Mouse (Mus musculus) granulocyte monocyte progenitor cell, adult 5-6 weeks (primary cell): Measurements from ENCODE around the gene Uba52. TPM values are rescaled to one million over a fixed set of nuclear protein-coding genes. Genes with fewer than 3 reads are reported as not detected.
"Not testable (repeated sequence)": the region's sequence is repeated elsewhere in the genome, so short reads cannot be mapped to it uniquely, and the experiment has no call there.

ENCODE experiments used
- ATAC-seq: replicated peaks from 2 replicates; pipeline ENCODE4 v1.8.0; 2016; ENCODE audit warnings: mild to moderate bottlenecking, moderate TSS enrichment, inconsistent platforms; ENCODE audit not compliant: poor library complexity, severe bottlenecking
- total RNA-seq, 2 experiments: library from RNA; stranded (forward) in 1 of 2; stranded (reverse) in 1 of 2; fragments of 200-712, 200-1000 nt in 1 of 2; fragments of >200 nt in 1 of 2; fragmentation: Nextera tagmentation in 1 of 2; gene quantifications; 2 replicates each; pipeline ENCODE4 v1.2.3; 2014 to 2017

The Uba52 gene
- total RNA-seq, 2 experiments from 2014 or later: 2,675 to 3,231 TPM

DNA sequence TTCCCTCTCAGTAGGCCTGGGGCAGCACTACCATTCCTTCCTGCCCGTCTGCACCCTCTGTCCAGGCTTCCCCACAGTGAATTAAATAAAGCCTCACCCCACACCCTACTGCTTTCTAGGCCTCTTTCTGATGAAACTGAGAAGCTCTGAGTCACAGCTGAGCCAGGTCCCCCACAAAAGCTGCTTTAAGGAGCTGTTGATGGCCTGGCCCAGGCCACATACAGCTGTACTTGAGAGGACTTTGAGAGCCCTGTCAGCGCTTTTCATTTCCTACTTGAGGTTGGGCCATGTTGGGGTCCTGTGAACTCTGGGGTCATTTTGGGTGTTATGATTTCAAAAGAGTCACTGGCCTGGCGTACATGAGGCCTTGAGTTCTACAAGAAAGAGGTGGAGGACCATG lies 24.6 kb upstream of the Uba52 start:
- no peak for ATAC-seq

DNA sequence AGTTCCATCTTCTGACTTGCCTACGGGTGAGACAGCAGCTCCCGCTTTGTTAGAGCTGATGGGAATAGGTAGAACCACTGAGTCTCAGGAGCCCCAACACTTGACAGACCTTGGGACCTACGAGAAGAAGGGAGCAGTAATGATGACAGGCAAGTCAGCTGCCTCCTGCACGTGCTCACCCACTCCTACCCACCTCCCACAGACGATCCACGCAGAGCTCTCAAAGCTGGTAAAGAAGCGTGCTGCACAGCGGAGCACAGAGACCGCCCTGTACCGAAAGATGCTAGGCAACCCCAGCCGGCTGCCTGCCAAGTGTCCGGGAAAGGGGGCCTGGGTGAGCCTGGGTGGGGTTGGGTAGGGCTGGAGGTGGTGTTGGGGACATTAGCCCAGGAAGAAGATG lies 23.7 kb upstream of the Uba52 start:
- ATAC-seq: no peak

DNA sequence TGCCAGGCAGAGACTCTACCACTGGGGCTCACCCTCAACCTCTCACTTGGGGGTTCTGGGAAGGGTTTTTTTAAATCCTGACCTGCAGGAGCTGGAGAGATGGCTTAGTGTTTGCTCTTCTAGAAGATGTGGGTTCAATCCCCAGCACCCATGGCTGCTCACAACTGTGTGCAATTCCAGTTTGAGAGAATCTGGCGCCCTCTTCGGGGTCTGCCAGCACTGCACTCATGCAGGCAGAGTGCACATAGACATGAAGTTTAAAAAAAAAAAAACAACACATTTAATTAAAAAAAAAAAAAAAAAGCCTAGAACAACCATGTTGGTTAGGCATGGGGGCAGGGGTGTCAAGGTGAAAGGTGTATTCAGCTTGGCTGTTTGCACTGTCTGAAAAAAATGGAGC lies 19.7 kb upstream of the Uba52 start:
- ATAC-seq: no peak

DNA sequence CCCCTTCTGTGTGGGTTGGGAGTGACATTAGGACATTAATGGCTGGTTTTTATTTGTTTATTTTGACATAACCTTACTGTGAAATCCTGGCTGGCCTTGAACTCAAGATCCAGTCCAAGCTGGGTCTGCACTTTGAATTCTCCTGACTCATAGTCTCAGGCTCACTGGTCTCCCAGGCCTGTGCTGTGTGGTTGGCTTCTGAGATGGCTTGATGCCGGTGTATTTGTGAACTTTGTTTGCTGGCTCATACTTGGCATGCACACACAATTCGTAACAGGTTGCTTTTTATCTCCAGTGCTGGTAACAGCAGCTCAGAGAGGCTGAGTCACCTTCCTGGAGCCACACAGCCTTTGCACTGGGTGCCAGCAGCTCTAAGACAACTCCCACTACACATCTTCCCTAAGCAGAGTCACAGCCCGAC lies 19.1 kb upstream of the Uba52 start:
- ATAC-seq: no peak

DNA sequence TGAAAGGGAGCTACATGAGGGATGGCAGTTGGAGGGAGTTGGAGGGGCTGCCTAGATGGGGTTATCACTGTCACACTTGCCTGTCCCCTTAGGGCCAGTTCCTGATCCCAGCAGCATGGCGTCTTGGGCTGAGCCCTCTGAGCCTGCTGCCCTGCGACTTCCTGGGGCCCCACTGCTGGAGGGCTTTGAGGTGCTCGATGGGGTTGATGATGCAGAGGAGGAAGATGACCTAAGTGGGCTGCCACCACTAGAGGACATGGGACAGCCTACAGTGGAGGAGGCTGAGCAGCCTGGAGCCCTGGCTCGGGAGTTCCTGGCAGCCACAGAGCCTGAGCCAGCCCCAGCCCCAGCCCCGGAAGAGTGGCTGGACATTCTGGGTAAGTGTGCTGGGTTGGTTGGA lies 18.7 kb upstream of the Uba52 start:
- peak; percentile 30; the same call in 1 of the 2 replicates for ATAC-seq

DNA sequence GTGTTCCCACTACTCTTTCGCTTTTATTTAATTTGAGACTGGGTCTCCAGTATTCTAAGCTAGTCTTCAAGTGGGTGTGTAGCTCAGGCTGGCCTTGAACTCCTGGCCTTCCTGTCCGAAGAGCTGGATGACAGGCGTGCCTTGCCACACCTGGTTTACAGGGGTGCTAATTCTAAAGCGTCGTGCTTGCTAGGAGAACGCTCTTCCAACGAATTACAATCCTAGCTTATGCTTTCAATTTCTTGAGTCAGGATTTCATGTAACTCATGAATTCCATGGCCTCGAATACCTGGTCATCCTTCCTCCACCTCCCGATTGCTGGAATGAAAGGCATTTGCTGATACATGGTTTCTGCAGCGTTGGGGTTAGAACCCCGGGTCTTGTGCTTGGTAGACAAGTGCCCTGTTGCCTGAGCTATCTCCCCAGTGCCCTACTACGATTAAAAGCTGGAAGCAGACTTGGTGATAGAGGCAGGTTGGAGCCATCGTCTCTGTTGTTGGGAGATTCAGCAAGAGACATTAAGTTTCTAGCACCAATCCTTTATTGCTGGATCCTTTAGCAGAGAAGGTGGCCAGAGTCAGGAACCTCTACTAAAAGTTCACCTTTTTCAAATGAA lies 17.7 kb upstream of the Uba52 start:
- ATAC-seq: no peak

DNA sequence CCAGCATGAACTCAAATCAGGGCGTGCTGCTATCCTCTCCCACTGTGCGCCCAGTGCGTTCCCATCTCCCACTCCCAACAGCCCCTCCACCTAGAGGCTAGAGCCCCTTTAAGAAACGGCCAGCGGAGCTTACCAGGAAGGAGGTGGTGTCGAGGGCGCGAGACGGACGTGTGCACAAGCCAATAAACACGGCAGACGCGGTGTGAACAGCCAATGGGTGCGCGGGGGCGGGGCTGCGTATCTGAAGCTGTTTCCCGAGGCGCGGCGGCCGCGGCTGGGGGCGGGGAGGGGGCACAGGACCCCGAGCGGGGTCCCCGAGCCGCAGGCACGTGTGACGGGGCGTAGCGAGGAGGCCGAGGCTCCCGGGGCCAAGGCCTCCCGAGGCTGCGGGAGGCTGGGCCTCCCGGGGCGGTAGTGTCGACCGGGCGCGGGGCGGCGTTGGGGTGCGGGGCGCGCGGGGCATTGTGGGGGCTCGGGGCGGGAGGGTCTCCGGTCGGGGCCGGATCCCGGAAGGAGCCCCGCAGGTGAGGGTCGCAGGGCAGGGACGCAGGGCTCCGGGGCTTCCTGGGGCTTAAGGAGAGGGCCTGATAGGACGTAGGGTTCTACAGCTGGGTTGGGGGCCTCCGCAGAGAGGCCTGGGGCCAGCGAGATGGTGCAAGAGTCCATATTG lies 17.0 kb upstream of the Uba52 start, which contains the start of the genes Fkbp8 and Kxd1:
TSS of gene Fkbp8 (plus strand) at position 213 of the 670 bp plus-strand sequence.
TSS of gene Kxd1 (minus strand) at position 445 of the 670 bp plus-strand sequence.
- peak; percentile 76 for ATAC-seq

DNA sequence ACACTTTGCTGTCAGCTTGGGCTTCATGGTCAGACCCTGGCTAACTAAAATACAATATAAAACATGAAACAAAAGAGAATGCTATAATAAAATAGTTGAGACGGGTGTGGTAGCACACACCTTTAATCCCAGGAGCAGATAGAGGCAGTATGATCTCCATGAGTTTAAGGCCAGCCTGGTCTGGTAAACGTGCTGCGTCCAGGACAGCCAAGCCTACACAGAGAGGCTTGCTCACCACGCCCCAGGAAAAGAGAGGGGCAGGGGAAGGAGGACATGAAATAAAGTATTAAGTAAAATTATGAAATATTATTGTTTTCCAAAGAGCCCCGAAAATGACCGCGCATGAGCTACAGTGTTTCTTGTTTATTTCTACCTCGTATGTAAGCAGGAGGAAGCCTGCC lies 16.5 kb upstream of the Uba52 start:
- no peak for ATAC-seq

DNA sequence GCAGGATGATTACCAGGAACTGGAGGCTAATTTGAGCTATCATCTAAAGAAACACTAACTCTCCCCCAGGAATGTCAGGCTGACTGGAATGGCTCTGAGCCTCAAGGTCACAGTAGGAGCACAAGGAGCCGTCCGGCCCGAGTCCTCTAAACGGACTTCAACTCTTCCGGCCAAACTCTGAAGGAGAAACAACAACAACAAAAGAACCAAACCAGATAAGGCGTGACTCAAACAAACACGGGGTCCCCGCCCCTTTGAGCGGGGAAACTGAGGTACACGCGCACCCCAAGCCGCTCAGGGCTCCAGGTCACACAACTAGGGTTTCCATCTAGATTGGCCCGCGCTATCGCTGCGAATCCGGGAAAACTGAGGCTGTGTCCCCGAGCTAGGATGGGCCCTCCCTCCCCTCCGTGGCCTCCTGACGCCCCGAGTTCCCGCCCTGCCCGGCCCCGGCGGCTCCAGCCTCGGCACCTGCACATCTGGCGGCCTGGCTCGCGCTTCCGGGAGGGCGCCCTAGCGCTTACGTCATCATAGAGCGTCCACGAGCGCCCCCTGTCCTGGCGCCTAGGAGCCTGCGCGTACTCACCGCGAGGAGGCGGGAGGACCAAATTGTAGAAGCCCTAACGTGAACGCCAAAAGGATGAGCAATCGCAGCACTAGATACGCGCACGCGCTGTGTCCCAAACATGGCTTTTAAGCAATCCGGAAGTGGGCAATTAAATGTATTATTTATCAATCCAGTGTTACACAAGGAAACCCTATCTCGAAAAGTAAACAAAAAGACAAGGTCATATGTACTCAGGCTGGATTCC lies 12.2 kb upstream of the Uba52 start:
- peak; percentile 89 for ATAC-seq

DNA sequence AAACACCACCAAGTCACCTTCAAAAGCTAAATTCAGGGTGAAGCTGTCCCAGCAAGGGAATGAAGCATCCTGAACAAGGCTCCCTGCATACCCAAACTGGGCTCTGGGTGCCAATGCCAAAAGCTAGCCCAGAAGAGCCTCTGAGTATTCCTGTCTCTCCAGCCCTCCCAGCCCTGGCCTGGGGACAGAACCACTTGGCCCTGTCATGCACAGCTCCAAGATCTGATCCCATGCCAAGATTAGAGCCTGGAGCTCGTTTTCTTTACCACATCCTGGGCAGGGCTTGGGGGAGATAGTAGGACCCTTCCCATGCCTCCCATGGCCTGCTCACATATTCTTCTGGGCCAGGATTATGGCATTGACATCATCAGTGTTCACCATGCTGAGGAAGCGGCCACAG lies 9.0 kb upstream of the Uba52 start:
- ATAC-seq: no peak

DNA sequence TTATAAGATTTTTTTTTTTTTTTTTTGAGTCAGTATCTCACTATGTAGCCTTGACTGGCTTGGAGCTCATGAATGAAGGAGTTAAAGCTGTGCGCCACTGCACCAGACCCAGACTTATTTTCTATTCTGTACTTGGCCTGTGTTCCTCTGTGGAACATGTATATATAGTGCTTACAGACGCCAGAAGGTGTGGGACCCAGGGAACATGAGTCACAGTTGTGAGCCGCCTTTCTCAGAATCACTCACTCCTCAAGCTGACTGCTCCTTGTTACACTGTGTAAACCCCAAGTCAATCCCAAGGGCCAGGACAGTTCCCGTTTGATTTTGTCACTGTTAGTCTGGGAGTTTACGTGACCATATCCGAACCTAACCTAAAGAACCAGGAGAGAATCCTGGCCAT lies 8.4 kb upstream of the Uba52 start:
- no peak for ATAC-seq

DNA sequence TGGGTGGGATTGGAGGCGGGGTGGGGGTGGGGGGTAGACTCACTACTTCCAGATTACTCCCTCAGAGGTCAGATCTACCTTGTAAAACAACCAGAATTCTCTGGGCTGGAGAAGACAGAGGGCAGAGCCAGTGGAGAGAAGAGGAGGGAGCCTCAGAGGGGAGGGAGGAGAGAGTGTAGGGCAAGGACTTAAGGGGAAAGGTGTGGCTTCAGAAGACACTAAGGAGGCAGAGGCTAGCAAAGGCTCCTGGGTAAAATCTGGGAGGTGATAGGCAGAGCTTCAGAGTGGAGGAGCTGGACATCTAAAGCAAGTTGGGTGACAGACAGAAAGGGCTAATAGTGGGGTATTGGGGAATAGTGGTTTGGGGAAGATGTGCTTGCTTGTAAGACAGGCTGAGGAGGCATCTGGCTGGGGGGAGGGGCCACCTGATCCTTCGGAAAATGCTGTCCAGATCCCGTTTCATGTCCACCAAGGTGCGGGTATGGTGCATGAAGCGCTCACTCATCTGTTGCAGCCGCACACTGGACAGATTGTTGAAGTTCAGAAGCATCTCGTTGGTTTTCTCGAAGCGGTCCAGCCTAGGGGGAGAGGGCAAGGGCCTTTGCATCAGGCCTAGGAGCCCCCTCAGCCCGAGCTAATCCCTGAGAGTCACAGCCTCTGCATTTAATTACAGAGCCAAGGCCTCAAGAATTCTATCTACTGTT lies 7.5 kb upstream of the Uba52 start:
- no peak for ATAC-seq

DNA sequence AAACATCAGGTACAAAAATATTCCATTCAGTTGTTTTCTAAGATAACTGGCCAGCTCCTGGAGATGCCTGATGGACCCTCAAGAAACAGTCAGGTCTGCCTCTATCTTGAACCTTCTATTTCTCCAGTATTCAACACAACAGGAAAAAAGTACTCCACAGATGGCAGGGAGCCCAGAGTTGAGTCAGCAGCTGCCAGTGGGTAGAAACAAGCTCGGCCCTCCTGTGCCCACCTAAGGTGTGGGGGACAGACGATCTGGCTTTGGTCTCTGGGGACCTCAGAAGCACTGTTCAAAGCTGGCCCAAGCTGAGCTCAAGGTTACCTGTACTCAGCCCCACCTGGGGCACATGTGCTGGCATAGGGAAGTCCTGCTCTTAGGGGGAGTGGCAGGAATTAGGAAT lies 2.8 kb upstream of the Uba52 start:
- ATAC-seq: no peak

DNA sequence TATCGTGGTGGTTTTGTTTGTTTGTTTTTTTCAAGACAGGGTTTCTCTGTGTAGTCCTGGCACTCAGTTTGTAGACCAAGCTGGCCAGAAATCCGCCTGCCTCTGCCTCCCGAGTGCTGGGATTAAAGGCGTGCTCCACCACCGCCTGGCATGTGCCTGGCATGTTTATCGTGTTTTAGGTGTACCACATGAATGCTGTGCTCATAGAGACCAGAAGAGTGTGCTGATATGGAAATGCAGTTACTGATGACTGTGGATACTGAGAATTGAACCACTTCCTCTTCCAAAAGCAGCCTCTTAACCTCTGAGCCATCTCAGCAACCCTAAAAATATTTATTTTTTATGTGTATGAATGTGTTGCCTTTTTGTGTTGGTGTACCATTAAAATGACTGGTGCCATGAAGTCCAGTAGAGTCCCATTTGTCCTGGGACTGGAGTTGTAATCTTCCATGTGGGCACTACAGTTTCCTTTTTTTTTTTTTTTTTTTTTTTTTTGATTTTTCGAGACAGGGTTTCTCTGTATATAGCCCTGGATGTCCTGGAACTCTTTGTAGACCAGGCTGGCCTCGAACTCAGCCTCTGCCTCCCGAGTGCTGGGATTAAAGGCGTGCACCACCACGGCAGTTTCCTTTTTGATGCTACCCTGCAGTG lies 1.8 kb upstream of the Uba52 start:
- ATAC-seq: 0 out of 2 replicates have a peak, but pooled peaks have one; percentile 33

DNA sequence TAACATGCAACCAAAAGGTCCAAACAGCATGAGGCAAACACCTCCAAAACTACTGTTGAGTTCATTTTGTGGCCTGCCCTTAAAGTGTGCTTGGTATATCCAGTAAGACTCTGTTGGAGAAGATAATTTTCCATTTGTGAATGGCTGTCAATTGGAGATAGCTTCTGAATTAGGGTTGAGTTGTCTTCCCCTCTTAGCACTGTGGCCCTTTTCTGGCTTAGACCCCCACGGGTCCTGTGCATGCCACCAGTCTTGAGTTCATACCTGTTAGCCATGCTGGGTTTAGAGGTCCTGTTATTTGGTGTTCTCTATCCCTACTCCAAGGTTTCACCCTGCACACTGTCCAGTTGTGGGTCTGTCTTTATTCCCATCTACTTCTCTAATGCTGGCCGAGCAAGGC lies 1.2 kb upstream of the Uba52 start:
- no peak for ATAC-seq

DNA sequence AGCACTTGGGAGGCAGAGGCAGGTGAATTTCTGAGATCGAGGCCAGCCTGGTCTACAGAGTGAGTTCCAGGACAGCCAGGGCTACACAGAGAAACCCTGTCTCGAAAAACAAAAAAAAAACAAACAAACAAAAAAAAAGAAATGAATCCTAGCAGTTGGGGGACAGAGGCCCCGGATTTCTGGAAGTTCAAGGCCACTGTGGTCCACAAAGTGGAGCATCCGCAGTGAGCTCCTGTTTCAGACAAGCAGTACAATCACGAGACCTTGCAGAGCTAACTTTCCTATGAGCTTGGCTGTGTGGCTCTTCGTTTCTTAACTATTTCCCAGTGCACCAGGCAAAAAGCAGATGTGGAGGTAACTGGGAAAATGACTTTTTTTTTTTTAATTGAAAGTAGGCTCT lies 573 bp upstream of the Uba52 start:
- ATAC-seq: not testable (repeated sequence)

DNA sequence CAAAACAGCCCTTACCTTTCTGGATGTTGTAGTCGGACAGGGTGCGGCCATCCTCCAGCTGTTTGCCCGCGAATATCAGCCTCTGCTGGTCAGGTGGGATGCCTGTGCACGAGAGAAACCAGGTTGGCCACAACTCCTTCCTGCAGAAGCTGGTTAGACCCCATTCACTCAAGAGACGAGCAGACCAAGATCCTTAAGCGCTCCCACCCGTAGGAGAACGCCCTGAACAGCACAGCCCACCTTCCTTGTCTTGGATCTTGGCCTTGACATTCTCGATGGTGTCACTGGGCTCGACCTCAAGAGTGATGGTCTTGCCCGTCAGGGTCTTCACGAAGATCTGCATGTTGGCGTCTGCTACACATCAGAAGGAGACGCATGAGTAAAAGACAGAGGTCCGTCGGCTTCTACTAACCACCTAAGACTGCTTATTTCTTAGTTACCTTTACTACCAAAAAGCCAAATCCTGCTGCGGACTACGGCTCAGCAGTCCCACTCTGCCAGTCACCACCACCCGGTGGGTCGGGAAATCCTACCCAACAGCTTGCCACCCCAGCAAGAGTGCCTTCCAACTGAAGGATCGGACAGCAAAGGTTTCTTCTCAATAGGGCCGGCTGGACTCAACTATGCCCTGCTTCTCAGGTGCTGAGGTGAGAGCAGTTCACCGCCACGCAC lies 1.2 kb downstream of the Uba52 start:
- ATAC-seq: no peak

DNA sequence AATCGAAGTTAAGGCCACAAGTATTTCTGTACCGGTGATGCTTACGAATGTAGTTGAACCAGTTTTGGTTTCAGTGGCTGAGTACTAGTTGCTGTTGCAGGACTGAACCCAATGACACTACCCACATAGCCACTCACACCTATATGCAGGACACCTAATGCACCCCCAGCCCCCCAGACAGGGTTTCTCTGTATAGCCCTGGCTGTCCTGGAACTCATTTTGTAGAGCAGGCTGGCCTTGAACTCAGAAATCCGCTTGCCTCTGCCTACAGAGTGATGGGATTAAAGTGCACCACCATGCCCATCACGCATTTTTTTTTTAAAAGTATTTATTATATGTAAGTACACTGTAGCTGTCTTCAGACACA lies 3.6 kb downstream of the Uba52 start:
- ATAC-seq: no peak

DNA sequence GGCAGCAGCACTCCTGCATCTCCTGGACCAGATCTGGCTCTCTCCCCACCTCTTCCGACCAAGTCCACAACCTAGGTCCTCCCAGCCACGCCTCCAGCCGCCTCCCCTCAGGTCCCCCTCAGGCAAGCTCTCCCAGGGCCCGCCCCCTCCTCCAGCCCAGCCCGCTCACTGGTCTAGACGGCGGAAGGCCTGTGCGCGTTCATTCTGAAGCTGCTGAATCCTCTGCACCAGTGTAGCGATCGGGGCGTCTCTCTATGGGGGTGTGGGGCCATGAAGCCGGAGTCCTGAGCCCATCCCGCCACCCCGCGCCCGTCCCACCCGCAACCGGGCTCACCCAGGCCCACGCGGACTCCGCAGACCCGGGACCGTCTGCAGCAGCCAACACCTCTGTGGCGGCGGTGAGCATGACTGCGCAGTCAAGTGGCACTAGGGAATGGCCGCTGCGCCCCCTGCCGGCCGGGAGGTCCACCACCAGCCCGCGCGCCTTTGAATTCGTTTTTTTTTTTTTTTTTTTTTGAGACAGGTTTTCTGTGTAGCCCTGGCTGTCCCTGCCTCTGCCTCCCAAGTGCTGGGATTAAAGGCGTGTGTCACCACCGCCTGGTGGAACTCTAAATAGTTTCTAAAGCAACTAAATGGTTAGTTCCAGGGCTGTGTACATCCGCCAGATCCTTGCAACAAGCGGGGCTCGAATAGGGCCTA lies 4.1 kb downstream of the Uba52 start, which contains the start of gene Rex1bd:
TSS of gene Rex1bd (minus strand) at position 425 of the 699 bp plus-strand sequence.
- ATAC-seq: peak; percentile 67
